Mouse (Mus musculus) frontal cortex, adult 2 months (tissue): Measurements from ENCODE around the gene Fbl. TPM values are rescaled to one million over a fixed set of nuclear protein-coding genes. Genes with fewer than 3 reads are reported as not detected.

ENCODE experiments used
- polyA plus RNA-seq: library from polyadenylated mRNA; depleted of rRNA; stranded (reverse); fragments of >200 nt; gene quantifications from 2 replicates; pipeline ENCODE4 v1.2.3, GENCODE M21; 2012; rRNA removed

Fbl gene
- polyA plus RNA-seq, 1 experiment: 90.7 TPM

Other genes with a start within 250 kb of the Fbl start
- 6.2 and 7.4 TPM in 2 replicates for gene Zfp974, start 240.2 kb upstream of the Fbl start, polyA plus RNA-seq
- 9.2 and 10.3 TPM in 2 replicates for gene Zfp780b, start 190.5 kb upstream of the Fbl start, polyA plus RNA-seq
- 2.2 TPM in 2 replicates for gene Zfp850, start 155.6 kb upstream of the Fbl start, polyA plus RNA-seq
- gene Psmc4, start 119.6 kb upstream of the Fbl start, polyA plus RNA-seq: 188 and 191 TPM in 2 replicates
- 0.25 and 0.32 TPM in 2 replicates for gene Fcgbp, start 98.5 kb upstream of the Fbl start, polyA plus RNA-seq
- gene 9530053A07Rik, start 40.2 kb upstream of the Fbl start, polyA plus RNA-seq: 0.02 TPM in 1 of 2 replicates, not detected in the other
- gene Dyrk1b, start 9.8 kb downstream of the Fbl start, polyA plus RNA-seq: 34.0 and 36.2 TPM in 2 replicates
- 56.5 and 57.0 TPM in 2 replicates for gene Eid2, start 98.2 kb downstream of the Fbl start, polyA plus RNA-seq
- gene Eid2b, start 108.0 kb downstream of the Fbl start, polyA plus RNA-seq: 29.7 and 32.9 TPM in 2 replicates
- gene Selenov, start 121.5 kb downstream of the Fbl start, polyA plus RNA-seq: 1.7 and 1.8 TPM in 2 replicates
- 2.0 and 2.6 TPM in 2 replicates for gene Dll3, start 132.5 kb downstream of the Fbl start, polyA plus RNA-seq
- gene Timm50, start 142.4 kb downstream of the Fbl start, polyA plus RNA-seq: 53.0 and 58.6 TPM in 2 replicates
- 114 and 117 TPM in 2 replicates for gene Supt5, start 169.0 kb downstream of the Fbl start, polyA plus RNA-seq
- 618 and 661 TPM in 2 replicates for gene Rps16, start 180.9 kb downstream of the Fbl start, polyA plus RNA-seq
- gene Plekhg2, start 202.9 kb downstream of the Fbl start, polyA plus RNA-seq: 4.3 and 6.3 TPM in 2 replicates
- 3.1 and 3.9 TPM in 2 replicates for gene Zfp36, start 210.5 kb downstream of the Fbl start, polyA plus RNA-seq
- gene Med29, start 223.0 kb downstream of the Fbl start, polyA plus RNA-seq: 32.8 and 39.2 TPM in 2 replicates
- gene Paf1, start 223.2 kb downstream of the Fbl start, polyA plus RNA-seq: 149 and 182 TPM in 2 replicates